Mouse (Mus musculus) hindbrain, embryonic 11.5 days (tissue): ENCODE data around the gene Hivep3. TPM values are rescaled to one million over a fixed set of nuclear protein-coding genes. Genes with fewer than 3 reads are reported as not detected.

Source experiments
- ATAC-seq: fragments of 200-750 bp; cut with Nextera tagmentation; 2 replicates; pipeline ENCODE4 v1.8.0; 2017; ENCODE audit warnings: mild to moderate bottlenecking, moderate TSS enrichment, moderate library complexity; ENCODE audit not compliant: low FRiP score
- DNase-seq: peaks from one replicate; pipeline ENCODE4 v3.0.0-alpha.2; 2015; ENCODE audit warnings: low spot score
- H3K27ac ChIP-seq: fragments of 300-500 bp; sonication (generic); 2 replicates; pipeline ENCODE4 v1.5.1; 2014; ENCODE audit warnings: mild to moderate bottlenecking, low read depth, low read length
- H3K27me3 ChIP-seq: fragments of 300-500 bp; sonication (generic); 2 replicates; pipeline ENCODE4 v1.6.1; 2014; ENCODE audit warnings: mild to moderate bottlenecking, low read length, moderate library complexity, mixed read lengths; ENCODE audit not compliant: control insufficient read depth, insufficient read depth
- H3K36me3 ChIP-seq: fragments of 300-500 bp; sonication (generic); 2 replicates; pipeline ENCODE4 v1.6.1; 2014; ENCODE audit warnings: mild to moderate bottlenecking, low read length, moderate library complexity, mixed read lengths; ENCODE audit not compliant: control insufficient read depth, insufficient read depth
- H3K4me1 ChIP-seq: fragments of 300-500 bp; sonication (generic); replicated peaks from 2 replicates; pipeline ENCODE4 v1.6.1; 2014; ENCODE audit warnings: low read length, mixed read lengths; ENCODE audit not compliant: control insufficient read depth, insufficient read depth
- H3K4me2 ChIP-seq: fragments of 300-500 bp; sonication (generic); replicated peaks from 2 replicates; pipeline ENCODE4 v1.6.1; 2014; ENCODE audit warnings: mild to moderate bottlenecking, low read depth, low read length
- H3K4me3 ChIP-seq: fragments of 300-500 bp; sonication (generic); 2 replicates; pipeline ENCODE4 v1.5.1; 2014; ENCODE audit warnings: low read depth, low read length
- H3K9ac ChIP-seq: fragments of 300-500 bp; sonication (generic); 2 replicates; pipeline ENCODE4 v1.6.1; 2014; ENCODE audit warnings: low read depth, low read length
- H3K9me3 ChIP-seq: fragments of 300-500 bp; sonication (generic); 2 replicates; pipeline ENCODE4 v1.6.1; 2016; ENCODE audit warnings: low read length; ENCODE audit not compliant: control insufficient read depth
- WGBS: fragments of 180-500 bp; shearing (Covaris S2); extraction: QIAGEN DNeasy Blood & Tissue Kit; methylation state at CpG from one replicate; pipeline ENCODE4 v1.1.7; 2014; 5-methylcytosine and 5-hydroxymethylcytosine counted together
- polyA plus RNA-seq: library from polyadenylated mRNA; unstranded; fragments of >200 nt; fragmentation: Nextera tagmentation; extraction: Ambion mirVana; gene quantifications from 2 replicates; pipeline ENCODE4 v1.2.1, GENCODE M21; 2014

Hivep3 gene
- polyA plus RNA-seq, 1 experiment from 2014 or later: 1.8 TPM

DNA sequence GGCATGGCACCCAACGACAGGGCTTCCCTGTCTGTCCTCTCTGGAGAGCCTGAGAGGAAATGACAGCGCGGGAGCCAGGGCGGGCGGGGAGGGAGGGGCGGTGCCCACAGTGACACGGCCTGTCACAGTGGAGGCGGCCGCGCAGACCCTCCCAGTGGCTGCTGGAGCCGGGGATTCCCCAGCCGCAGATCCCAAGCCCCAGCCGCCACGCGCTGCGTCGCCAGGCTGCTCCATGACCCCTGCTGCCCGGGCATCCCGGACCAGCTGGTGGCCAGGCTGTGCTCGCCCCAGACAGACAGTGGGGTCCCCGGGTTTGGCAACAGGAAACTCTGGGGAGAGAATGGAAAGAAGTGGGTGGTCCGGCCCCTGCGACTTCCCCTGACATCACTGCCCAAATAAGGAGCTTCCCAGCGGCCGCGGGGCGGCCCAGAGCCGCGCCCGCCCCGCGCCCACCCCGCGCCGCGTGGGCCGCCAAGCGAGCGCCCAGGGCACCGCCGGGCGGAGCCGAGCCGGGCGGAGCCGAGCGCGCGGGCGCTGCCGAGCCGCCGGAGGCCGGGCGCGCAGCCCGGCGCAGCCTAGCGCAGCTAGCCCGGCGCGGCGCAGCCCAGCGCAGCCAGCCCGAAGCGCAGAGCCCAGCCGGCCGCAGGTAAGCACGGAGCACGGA, 298.9 kb downstream of the Hivep3 start:
- peaks cover 41% of the 10 kb centered on the region for H3K27me3 ChIP-seq
- no peaks in the 10 kb centered on the region for H3K4me1 ChIP-seq
- peak overlapping the region; percentile 43 for H3K4me3 ChIP-seq
- no peaks in the 10 kb centered on the region for H3K9me3 ChIP-seq
- H3K27ac ChIP-seq: no peak overlapping the region
- peak overlapping the region; percentile 79 for H3K4me2 ChIP-seq
- ATAC-seq (peak; percentile 65), DNase-seq (peak; percentile 58)
- WGBS: under 1% methylated on average over 41 of the region's 70 CpGs
- H3K36me3 ChIP-seq: no peaks in the 10 kb centered on the region
- no peak overlapping the region; the same call in 1 of the 2 replicates for H3K9ac ChIP-seq

DNA sequence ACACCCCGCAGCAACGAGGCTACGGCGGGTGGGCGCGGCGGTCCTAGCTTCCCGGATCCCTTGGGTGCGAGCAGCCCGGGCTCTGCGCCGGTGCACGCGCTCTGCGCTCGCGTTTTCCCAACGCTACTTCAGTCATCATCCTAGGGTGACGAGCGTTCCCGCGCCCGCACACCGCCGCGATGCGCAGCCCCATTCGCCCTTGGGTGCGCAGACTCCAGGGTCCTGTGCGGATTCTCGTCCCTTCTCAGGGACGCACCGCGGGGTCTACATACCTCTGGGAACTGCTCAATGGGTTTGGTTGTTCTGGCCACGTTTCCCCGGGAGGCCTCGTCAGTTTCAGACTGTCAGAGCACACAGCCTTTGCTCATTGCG, 299.4 kb downstream of the Hivep3 start:
- H3K4me3 ChIP-seq: peak overlapping the region; percentile 43
- peaks cover 41% of the 10 kb centered on the region for H3K27me3 ChIP-seq
- peak overlapping the region; percentile 79 for H3K4me2 ChIP-seq
- WGBS: 1% methylated on average over 37 of the region's 38 CpGs
- no peak for DNase-seq
- no peaks in the 10 kb centered on the region for H3K36me3 ChIP-seq
- no peak overlapping the region for H3K27ac ChIP-seq
- H3K9ac ChIP-seq: peak overlapping the region; percentile 49; the same call in 1 of the 2 replicates
- no peaks in the 10 kb centered on the region for H3K4me1 ChIP-seq
- peak; percentile 53 for ATAC-seq
- H3K9me3 ChIP-seq: no peaks in the 10 kb centered on the region

DNA sequence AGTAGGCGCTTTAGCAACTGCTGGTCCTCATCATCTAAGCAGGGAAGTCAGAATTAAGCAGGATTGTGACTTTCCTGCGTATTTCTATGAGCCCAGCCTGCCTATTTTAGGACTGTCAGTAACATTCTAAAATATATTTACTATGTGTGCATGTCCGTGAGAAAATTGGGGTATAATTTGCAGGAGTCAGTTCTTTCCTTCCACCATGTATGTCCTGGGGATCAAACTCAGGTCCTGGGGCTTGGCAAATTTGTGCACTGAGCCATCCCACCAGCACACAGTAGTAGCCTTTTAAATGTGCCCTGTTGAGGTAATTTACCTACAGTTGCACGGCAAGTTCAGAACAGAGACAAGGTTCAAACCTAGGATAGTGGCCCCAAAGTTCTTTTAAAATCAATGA, 302.7 kb downstream of the Hivep3 start:
- H3K27me3 ChIP-seq: peaks cover 35% of the 10 kb centered on the region
- DNase-seq (no peak), ATAC-seq (no peak)
- WGBS: 87% methylated on average over 4 of the region's 4 CpGs
- H3K9ac ChIP-seq: no peak overlapping the region
- H3K4me2 ChIP-seq: no peak overlapping the region
- no peaks in the 10 kb centered on the region for H3K9me3 ChIP-seq
- no peaks in the 10 kb centered on the region for H3K36me3 ChIP-seq
- no peak overlapping the region for H3K27ac ChIP-seq
- H3K4me1 ChIP-seq: no peaks in the 10 kb centered on the region
- H3K4me3 ChIP-seq: no peak overlapping the region

DNA sequence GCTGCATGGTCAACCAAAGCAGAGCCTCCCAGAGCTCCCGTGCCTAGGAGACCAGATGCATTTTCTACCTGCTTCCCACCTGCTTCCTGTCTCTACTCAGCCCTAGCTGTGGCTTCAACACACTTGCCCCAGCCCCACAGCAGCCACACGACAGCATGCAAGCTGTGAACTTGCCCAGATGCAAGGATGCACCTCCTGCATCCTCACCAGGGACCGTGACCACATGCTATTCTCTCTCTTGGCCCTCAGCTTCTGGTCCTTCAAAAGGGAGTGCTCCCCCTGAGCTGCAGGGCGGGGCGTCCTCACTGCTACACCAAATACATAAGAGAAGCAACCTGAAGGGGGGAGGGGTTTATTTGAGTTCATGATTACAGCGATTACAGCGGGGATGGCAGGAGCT, 303.4 kb downstream of the Hivep3 start:
- no peaks in the 10 kb centered on the region for H3K36me3 ChIP-seq
- ATAC-seq (no peak), DNase-seq (no peak)
- H3K27ac ChIP-seq: no peak overlapping the region
- no peaks in the 10 kb centered on the region for H3K4me1 ChIP-seq
- H3K9ac ChIP-seq: no peak overlapping the region
- no peak overlapping the region for H3K4me2 ChIP-seq
- WGBS: 47% methylated on average over 7 of the region's 7 CpGs
- H3K27me3 ChIP-seq: peaks cover 28% of the 10 kb centered on the region
- no peaks in the 10 kb centered on the region for H3K9me3 ChIP-seq
- H3K4me3 ChIP-seq: no peak overlapping the region

DNA sequence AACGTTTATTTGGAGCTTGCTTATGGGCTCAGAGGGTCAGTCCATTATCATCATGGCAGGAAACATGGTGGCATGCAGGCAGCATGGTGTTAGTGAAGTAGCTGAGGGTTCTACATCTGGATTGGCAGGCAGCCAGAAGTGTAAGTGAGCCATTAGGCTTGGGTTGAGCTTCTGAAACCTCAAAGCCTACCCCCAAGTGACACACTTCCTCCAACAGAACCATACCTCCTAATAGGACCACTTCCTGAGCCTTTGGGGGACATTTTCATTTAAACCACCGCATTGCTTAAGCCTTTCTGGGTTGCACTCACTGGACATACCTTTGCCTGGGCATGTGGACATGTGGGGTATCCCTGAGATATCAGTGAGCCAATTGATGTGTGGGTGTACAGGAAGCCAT, 307.9 kb downstream of the Hivep3 start:
- ATAC-seq (no peak), DNase-seq (no peak)
- H3K9ac ChIP-seq: no peak overlapping the region
- H3K4me1 ChIP-seq: no peaks in the 10 kb centered on the region
- no peak overlapping the region for H3K4me2 ChIP-seq
- H3K27ac ChIP-seq: no peak overlapping the region
- no peaks in the 10 kb centered on the region for H3K36me3 ChIP-seq
- 80% methylated on average over 2 of the region's 2 CpGs for WGBS
- H3K9me3 ChIP-seq: no peaks in the 10 kb centered on the region
- H3K27me3 ChIP-seq: no peaks in the 10 kb centered on the region
- no peak overlapping the region for H3K4me3 ChIP-seq

DNA sequence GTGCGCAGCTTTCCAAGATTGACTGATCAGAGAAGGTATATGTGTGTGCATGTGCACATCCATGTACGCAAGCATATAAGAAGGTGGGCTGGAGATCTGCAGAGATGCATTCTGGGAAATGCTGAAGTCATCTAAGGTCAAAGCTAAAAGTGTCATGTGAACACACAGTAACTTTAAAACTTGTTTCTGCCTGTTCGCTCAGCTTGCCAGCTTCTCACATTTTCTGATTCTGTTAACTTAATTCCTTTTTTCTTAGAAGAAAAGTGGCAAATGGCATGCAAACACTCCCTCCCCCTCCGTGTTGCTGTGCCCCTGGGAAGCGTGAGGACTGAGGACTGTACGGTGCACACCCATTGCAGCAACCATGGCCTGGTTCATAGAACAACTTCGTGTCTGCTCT, 308.9 kb downstream of the Hivep3 start:
- no peak overlapping the region for H3K9ac ChIP-seq
- no peak overlapping the region for H3K27ac ChIP-seq
- DNase-seq (no peak), ATAC-seq (no peak)
- H3K27me3 ChIP-seq: no peaks in the 10 kb centered on the region
- H3K4me2 ChIP-seq: no peak overlapping the region
- H3K36me3 ChIP-seq: no peaks in the 10 kb centered on the region
- 88% methylated on average over 7 of the region's 7 CpGs for WGBS
- H3K4me3 ChIP-seq: no peak overlapping the region
- no peaks in the 10 kb centered on the region for H3K4me1 ChIP-seq
- no peaks in the 10 kb centered on the region for H3K9me3 ChIP-seq

DNA sequence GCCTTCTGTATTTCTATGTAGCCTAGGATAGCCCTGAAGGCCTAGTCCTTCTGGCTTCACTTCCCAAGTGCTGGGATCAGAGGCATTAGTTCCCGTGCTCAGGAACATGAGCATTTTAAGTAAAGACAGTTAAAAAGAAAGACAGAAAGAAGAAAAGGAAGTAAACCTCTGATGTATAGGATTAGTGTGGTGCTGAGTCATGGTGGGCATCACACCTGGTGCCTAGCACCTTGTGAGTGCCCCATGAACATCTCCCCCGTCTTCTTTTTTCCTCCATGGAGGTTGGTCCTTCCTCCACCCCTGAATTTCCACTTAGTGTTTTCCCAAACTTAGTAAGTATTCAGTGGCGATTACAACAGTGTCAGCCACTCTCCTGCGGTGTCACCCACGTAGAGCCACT, 311.0 kb downstream of the Hivep3 start:
- Histone ChIP-seq H3K4me1 (no peaks in the 10 kb centered on the region), H3K27me3 (no peaks in the 10 kb centered on the region), H3K4me2 (no peak overlapping the region), H3K27ac (no peak overlapping the region), H3K36me3 (no peaks in the 10 kb centered on the region), H3K9me3 (no peaks in the 10 kb centered on the region), H3K9ac (no peak overlapping the region), H3K4me3 (no peak overlapping the region)
- DNase-seq (no peak), ATAC-seq (no peak)
- WGBS: 82% methylated on average over 5 of the region's 5 CpGs

DNA sequence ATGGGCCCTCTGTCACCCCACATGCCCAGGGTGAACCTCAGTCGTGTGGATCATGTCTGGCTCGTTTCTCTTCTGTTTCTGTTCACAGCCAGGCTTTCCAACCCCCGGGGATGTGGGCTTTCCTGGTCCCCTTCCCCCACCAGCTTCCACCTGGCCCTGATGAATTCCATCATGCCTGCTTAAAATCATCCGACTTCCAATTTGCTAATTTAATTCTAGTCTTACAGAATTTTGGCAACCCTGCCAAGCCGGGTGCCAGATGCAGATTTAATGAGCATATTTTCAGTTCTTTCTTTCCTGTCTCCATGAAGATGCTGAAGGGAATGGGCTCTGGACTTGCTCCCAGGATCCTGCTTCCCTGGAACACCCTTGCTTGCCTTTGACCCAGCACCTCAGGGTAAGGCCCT, 311.6 kb downstream of the Hivep3 start:
- no peak overlapping the region for H3K9ac ChIP-seq
- no peaks in the 10 kb centered on the region for H3K36me3 ChIP-seq
- no peaks in the 10 kb centered on the region for H3K9me3 ChIP-seq
- no peak overlapping the region for H3K4me2 ChIP-seq
- no peak overlapping the region for H3K4me3 ChIP-seq
- no peak overlapping the region for H3K27ac ChIP-seq
- H3K27me3 ChIP-seq: no peaks in the 10 kb centered on the region
- ATAC-seq (no peak), DNase-seq (no peak)
- no peaks in the 10 kb centered on the region for H3K4me1 ChIP-seq
- WGBS: 67% methylated on average over 5 of the region's 5 CpGs

DNA sequence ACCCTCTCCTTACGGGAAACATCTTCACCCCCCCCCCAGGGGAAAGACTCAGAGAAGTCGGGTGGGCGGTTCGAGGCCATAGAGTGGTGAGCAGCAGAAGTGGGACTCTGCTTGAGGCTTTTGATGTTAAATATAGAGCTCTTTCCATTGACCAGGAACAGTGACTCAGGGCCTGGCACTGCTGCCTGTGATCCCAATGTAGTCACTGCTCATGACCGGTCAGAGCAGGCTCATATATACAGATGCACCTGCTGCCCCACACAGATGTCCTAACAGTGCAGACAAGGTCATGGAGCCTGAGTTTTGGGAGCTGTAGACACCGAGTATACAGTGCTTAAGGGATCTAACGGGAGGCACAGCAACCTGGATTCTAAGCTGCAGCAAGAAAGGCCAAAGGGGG, 312.3 kb downstream of the Hivep3 start:
- Histone ChIP-seq H3K27ac (no peak overlapping the region), H3K9me3 (no peaks in the 10 kb centered on the region), H3K36me3 (no peaks in the 10 kb centered on the region), H3K27me3 (no peaks in the 10 kb centered on the region), H3K9ac (no peak overlapping the region), H3K4me1 (no peaks in the 10 kb centered on the region), H3K4me2 (no peak overlapping the region), H3K4me3 (no peak overlapping the region)
- WGBS: 91% methylated on average over 7 of the region's 7 CpGs
- DNase-seq: no peak
- ATAC-seq: no peak
